Mouse (Mus musculus): ENCODE results near the gene Mta1. TPM values are rescaled to one million over a fixed set of nuclear protein-coding genes. Genes with fewer than 3 reads are reported as not detected.

Gene Mta1
- polyA plus RNA-seq, 1 experiment, result 90.8 TPM

DNA sequence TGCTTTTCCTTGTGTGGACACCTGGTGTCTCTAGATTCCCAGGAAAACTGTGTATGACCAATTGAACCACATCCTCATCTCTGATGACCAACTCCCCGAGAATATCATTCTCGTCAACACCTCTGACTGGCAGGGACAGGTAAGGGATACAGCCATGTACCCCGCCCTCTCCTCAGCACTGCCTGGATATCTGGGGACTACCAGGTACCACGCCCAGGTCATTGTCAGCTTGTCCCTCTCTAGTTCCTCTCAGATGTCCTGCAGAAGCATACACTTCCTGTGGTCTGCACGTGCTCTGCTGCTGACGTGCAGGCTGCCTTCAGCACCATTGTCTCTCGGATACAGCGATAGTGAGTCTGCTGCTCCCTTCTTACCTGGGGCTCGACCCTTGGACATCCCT is 36.5 kb upstream of the Mta1 start:
- Histone ChIP-seq H3K27me3 (ENCODE audit: control insufficient read depth, insufficient read depth, insufficient read length) (no peaks in the 10 kb centered on the region), H3K4me3 (ENCODE audit: insufficient read depth, poor library complexity, severe bottlenecking) (no peak overlapping the region), H3ac (ENCODE audit: control insufficient read depth, insufficient read length, low read depth) (no peak overlapping the region), H3K36me3 (ENCODE audit: control insufficient read depth, insufficient read depth) (peaks cover 64% of the 10 kb centered on the region), H3K79me2 (ENCODE audit: control insufficient read depth, insufficient read depth) (no peaks in the 10 kb centered on the region), H3K79me3 (ENCODE audit: low read depth) (no peaks in the 10 kb centered on the region)
- peak; percentile 17 for TF ChIP-seq MYOD1 (IDR thresholded peaks at IDR 0.05; ENCODE audit: control insufficient read depth, insufficient read length, low read depth)
- no peak for TF ChIP-seq USF1 (IDR thresholded peaks at IDR 0.05; ENCODE audit: low read depth)

GRCm38 (mm10) chr12:113062201-113062600 is 35.9 kb upstream of the Mta1 start:
- no peaks in the 10 kb centered on the region for H3K79me2 ChIP-seq (ENCODE audit: control insufficient read depth, insufficient read depth)
- no peaks in the 10 kb centered on the region for H3K27me3 ChIP-seq (ENCODE audit: control insufficient read depth, insufficient read depth, insufficient read length)
- H3K79me3 ChIP-seq (ENCODE audit: low read depth), result no peaks in the 10 kb centered on the region
- H3K4me3 ChIP-seq (ENCODE audit: insufficient read depth, poor library complexity, severe bottlenecking), result no peak overlapping the region
- peaks cover 64% of the 10 kb centered on the region for H3K36me3 ChIP-seq (ENCODE audit: control insufficient read depth, insufficient read depth)
- TF ChIP-seq CTCF (IDR thresholded peaks at IDR 0.05; ENCODE audit: control insufficient read depth, insufficient read depth, insufficient read length), result peak; percentile 89
- peak; percentile 99 for TF ChIP-seq MYOD1 (IDR thresholded peaks at IDR 0.05; ENCODE audit: control insufficient read depth, insufficient read length, low read depth)
- no peak for TF ChIP-seq MAX (IDR thresholded peaks at IDR 0.05)
- no peak for TF ChIP-seq FOSL1 (IDR thresholded peaks at IDR 0.05; ENCODE audit: insufficient read depth, low read length, poor library complexity, severe bottlenecking)
- TF ChIP-seq MYOG (IDR thresholded peaks at IDR 0.05; ENCODE audit: control insufficient read depth, extremely low read depth, insufficient read length), result no peak
- no peak overlapping the region for H3ac ChIP-seq (ENCODE audit: control insufficient read depth, insufficient read length, low read depth)

GRCm38 (mm10) chr12:113063700-113064099 is 34.4 kb upstream of the Mta1 start:
- Histone ChIP-seq H3K79me2 (ENCODE audit: control insufficient read depth, insufficient read depth) (no peaks in the 10 kb centered on the region), H3ac (ENCODE audit: control insufficient read depth, insufficient read length, low read depth) (no peak overlapping the region), H3K36me3 (ENCODE audit: control insufficient read depth, insufficient read depth) (peaks cover 54% of the 10 kb centered on the region), H3K79me3 (ENCODE audit: low read depth) (no peaks in the 10 kb centered on the region), H3K4me3 (ENCODE audit: insufficient read depth, poor library complexity, severe bottlenecking) (no peak overlapping the region), H3K27me3 (ENCODE audit: control insufficient read depth, insufficient read depth, insufficient read length) (no peaks in the 10 kb centered on the region)
- TF ChIP-seq MYOG (IDR thresholded peaks at IDR 0.05; ENCODE audit: control insufficient read depth, extremely low read depth, insufficient read length) (no peak), CTCF (IDR thresholded peaks at IDR 0.05; ENCODE audit: control insufficient read depth, insufficient read depth, insufficient read length) (no peak), MAX (IDR thresholded peaks at IDR 0.05) (no peak), CEBPB (IDR thresholded peaks at IDR 0.05; ENCODE audit: low read depth) (no peak), USF1 (IDR thresholded peaks at IDR 0.05; ENCODE audit: low read depth) (no peak), MYOD1 (IDR thresholded peaks at IDR 0.05; ENCODE audit: control insufficient read depth, insufficient read length, low read depth) (no peak), FOSL1 (IDR thresholded peaks at IDR 0.05; ENCODE audit: insufficient read depth, low read length, poor library complexity, severe bottlenecking) (no peak)

- Histone ChIP-seq H3K36me3 (ENCODE audit: control insufficient read depth, insufficient read depth) (peaks cover 60% of the 10 kb centered on the region), H3K4me3 (ENCODE audit: insufficient read depth, poor library complexity, severe bottlenecking) (no peak overlapping the region), H3K79me3 (ENCODE audit: low read depth) (no peaks in the 10 kb centered on the region), H3ac (ENCODE audit: control insufficient read depth, insufficient read length, low read depth) (no peak overlapping the region), H3K27me3 (ENCODE audit: control insufficient read depth, insufficient read depth, insufficient read length) (no peaks in the 10 kb centered on the region), H3K79me2 (ENCODE audit: control insufficient read depth, insufficient read depth) (no peaks in the 10 kb centered on the region)
- TF ChIP-seq CEBPB (IDR thresholded peaks at IDR 0.05; ENCODE audit: low read depth) (no peak), USF1 (IDR thresholded peaks at IDR 0.05; ENCODE audit: low read depth) (no peak), MYOD1 (IDR thresholded peaks at IDR 0.05; ENCODE audit: control insufficient read depth, insufficient read length, low read depth) (no peak), MAX (IDR thresholded peaks at IDR 0.05) (no peak), MYOG (IDR thresholded peaks at IDR 0.05; ENCODE audit: control insufficient read depth, extremely low read depth, insufficient read length) (no peak), FOSL1 (IDR thresholded peaks at IDR 0.05; ENCODE audit: insufficient read depth, low read length, poor library complexity, severe bottlenecking) (no peak), CTCF (IDR thresholded peaks at IDR 0.05; ENCODE audit: control insufficient read depth, insufficient read depth, insufficient read length) (no peak)
These were observed 30.1 kb upstream of the Mta1 start for GRCm38 (mm10) chr12:113068002-113068401.

DNA sequence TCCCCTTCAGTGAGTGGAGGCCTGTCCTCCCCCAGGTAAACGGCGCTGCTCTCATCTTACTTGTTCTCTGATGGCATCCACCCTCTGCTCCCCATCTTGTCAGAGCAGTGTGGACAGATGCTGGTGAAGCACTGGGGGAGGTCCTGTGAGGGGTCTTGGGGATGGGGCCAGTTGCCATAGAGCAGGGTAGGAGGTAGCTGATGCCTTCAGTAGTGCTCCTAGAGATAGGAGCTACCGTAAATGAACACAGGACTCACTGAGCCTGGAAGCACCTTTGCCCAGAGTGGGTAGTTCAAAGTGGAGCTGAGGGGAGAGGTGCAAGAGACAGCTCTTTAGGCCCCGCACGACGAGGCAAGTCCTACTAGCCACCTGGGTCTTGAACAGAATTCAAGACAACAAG is 28.7 kb upstream of the Mta1 start:
- Histone ChIP-seq H3K27me3 (ENCODE audit: control insufficient read depth, insufficient read depth, insufficient read length) (no peaks in the 10 kb centered on the region), H3K4me3 (ENCODE audit: insufficient read depth, poor library complexity, severe bottlenecking) (no peak overlapping the region), H3K36me3 (ENCODE audit: control insufficient read depth, insufficient read depth) (peaks cover 54% of the 10 kb centered on the region), H3ac (ENCODE audit: control insufficient read depth, insufficient read length, low read depth) (no peak overlapping the region), H3K79me3 (ENCODE audit: low read depth) (no peaks in the 10 kb centered on the region), H3K79me2 (ENCODE audit: control insufficient read depth, insufficient read depth) (no peaks in the 10 kb centered on the region)
- TF ChIP-seq MAX (IDR thresholded peaks at IDR 0.05), result no peak
- no peak for TF ChIP-seq CTCF (IDR thresholded peaks at IDR 0.05; ENCODE audit: control insufficient read depth, insufficient read depth, insufficient read length)

GRCm38 (mm10) chr12:113071321-113071720 is 26.8 kb upstream of the Mta1 start:
- Histone ChIP-seq H3K36me3 (ENCODE audit: control insufficient read depth, insufficient read depth) (peaks cover 55% of the 10 kb centered on the region), H3K79me3 (ENCODE audit: low read depth) (no peaks in the 10 kb centered on the region), H3ac (ENCODE audit: control insufficient read depth, insufficient read length, low read depth) (no peak overlapping the region), H3K27me3 (ENCODE audit: control insufficient read depth, insufficient read depth, insufficient read length) (no peaks in the 10 kb centered on the region), H3K79me2 (ENCODE audit: control insufficient read depth, insufficient read depth) (no peaks in the 10 kb centered on the region), H3K4me3 (ENCODE audit: insufficient read depth, poor library complexity, severe bottlenecking) (no peak overlapping the region)
- TF ChIP-seq MAX (IDR thresholded peaks at IDR 0.05) (no peak), MYOD1 (IDR thresholded peaks at IDR 0.05; ENCODE audit: control insufficient read depth, insufficient read length, low read depth) (no peak), FOSL1 (IDR thresholded peaks at IDR 0.05; ENCODE audit: insufficient read depth, low read length, poor library complexity, severe bottlenecking) (no peak), USF1 (IDR thresholded peaks at IDR 0.05; ENCODE audit: low read depth) (no peak), CTCF (IDR thresholded peaks at IDR 0.05; ENCODE audit: control insufficient read depth, insufficient read depth, insufficient read length) (no peak), MYOG (IDR thresholded peaks at IDR 0.05; ENCODE audit: control insufficient read depth, extremely low read depth, insufficient read length) (no peak), CEBPB (IDR thresholded peaks at IDR 0.05; ENCODE audit: low read depth) (no peak)
